Mouse (Mus musculus): ENCODE results near the gene Malsu1.

Gene Malsu1

GRCm38 (mm10) chr6:49077894-49078293, 4.3 kb downstream of the Malsu1 start:
- DNase-seq = no peak

GRCm38 (mm10) chr6:49079313-49079712, 5.7 kb downstream of the Malsu1 start:
- no peak for DNase-seq

GRCm38 (mm10) chr6:49083008-49083407, 9.4 kb downstream of the Malsu1 start:
- no peak for DNase-seq

GRCm38 (mm10) chr6:49094968-49095367, 21.4 kb downstream of the Malsu1 start:
- DNase-seq = no peak

- no peak for DNase-seq
Observed at GRCm38 (mm10) chr6:49096421-49096820, 22.8 kb downstream of the Malsu1 start.

- DNase-seq = no peak
Observed at GRCm38 (mm10) chr6:49096933-49097461, 23.4 kb downstream of the Malsu1 start.

GRCm38 (mm10) chr6:49097596-49098110, 24.1 kb downstream of the Malsu1 start:
- no peak for DNase-seq

- no peak for DNase-seq
Observed at GRCm38 (mm10) chr6:49099086-49099485, 25.5 kb downstream of the Malsu1 start.

- DNase-seq = no peak
Observed at GRCm38 (mm10) chr6:49106746-49107500, 33.3 kb downstream of the Malsu1 start.

GRCm38 (mm10) chr6:49109196-49109595, 35.6 kb downstream of the Malsu1 start:
- DNase-seq = no peak

GRCm38 (mm10) chr6:49113895-49114294, 40.3 kb downstream of the Malsu1 start:
- no peak for DNase-seq

- DNase-seq = no peak
Observed at GRCm38 (mm10) chr6:49114457-49114856, 40.9 kb downstream of the Malsu1 start.

- DNase-seq = no peak
Observed at GRCm38 (mm10) chr6:49115550-49115949, 42.0 kb downstream of the Malsu1 start.

GRCm38 (mm10) chr6:49116241-49116640, 42.6 kb downstream of the Malsu1 start:
- no peak for DNase-seq

GRCm38 (mm10) chr6:49118446-49118845, 44.9 kb downstream of the Malsu1 start:
- no peak for DNase-seq

- peak; percentile 19 for DNase-seq
Observed at GRCm38 (mm10) chr6:49119462-49120135, 46.0 kb downstream of the Malsu1 start.

- no peak for DNase-seq
Observed at GRCm38 (mm10) chr6:49120370-49120769, 46.8 kb downstream of the Malsu1 start.

- DNase-seq = no peak
Observed at GRCm38 (mm10) chr6:49130328-49130727, 56.7 kb downstream of the Malsu1 start.

- DNase-seq = no peak
Observed at GRCm38 (mm10) chr6:49131855-49132254, 58.3 kb downstream of the Malsu1 start.

- DNase-seq = no peak
Observed at GRCm38 (mm10) chr6:49132352-49133090, 58.9 kb downstream of the Malsu1 start.
